Mouse (Mus musculus) lung, adult 2 months (tissue): Measurements from ENCODE around the gene Sspo.

Source experiments
- CTCF ChIP-seq: fragments of 200-500 bp; IDR thresholded peaks from 2 replicates; pipeline ENCODE4 v1.5.1; 2011; ENCODE audit warnings: mild to moderate bottlenecking, low read length, control low read depth; ENCODE audit not compliant: insufficient read depth
- POLR2A ChIP-seq: fragments of 200-500 bp; IDR thresholded peaks from 2 replicates; pipeline ENCODE4 v1.6.1; 2011; ENCODE audit warnings: low read depth, mild to moderate bottlenecking, control low read depth, low read length, borderline replicate concordance; ENCODE audit errors: extremely low read depth

- TF ChIP-seq CTCF: no peak
- TF ChIP-seq POLR2A: no peak
Measured at GRCm38 (mm10) chr6:48420647-48421046, 27.4 kb upstream of the Sspo start.
